Mouse (Mus musculus) hematopoietic multipotent progenitor cell, adult 10-12 weeks (in vitro differentiated cells): Measurements from ENCODE around the gene Prrx2. TPM values are rescaled to one million over a fixed set of nuclear protein-coding genes. Genes with fewer than 3 reads are reported as not detected.

Experiments used
- polyA plus RNA-seq: library from polyadenylated mRNA; stranded (reverse); fragments of >175 nt; gene quantifications from 2 replicates; pipeline ENCODE4 v1.2.3, GENCODE M21; 2012; ENCODE audit warnings: low replicate concordance

Gene Prrx2
- 0.46 TPM in 1 of 2 replicates, not detected in the other for polyA plus RNA-seq

DNA sequence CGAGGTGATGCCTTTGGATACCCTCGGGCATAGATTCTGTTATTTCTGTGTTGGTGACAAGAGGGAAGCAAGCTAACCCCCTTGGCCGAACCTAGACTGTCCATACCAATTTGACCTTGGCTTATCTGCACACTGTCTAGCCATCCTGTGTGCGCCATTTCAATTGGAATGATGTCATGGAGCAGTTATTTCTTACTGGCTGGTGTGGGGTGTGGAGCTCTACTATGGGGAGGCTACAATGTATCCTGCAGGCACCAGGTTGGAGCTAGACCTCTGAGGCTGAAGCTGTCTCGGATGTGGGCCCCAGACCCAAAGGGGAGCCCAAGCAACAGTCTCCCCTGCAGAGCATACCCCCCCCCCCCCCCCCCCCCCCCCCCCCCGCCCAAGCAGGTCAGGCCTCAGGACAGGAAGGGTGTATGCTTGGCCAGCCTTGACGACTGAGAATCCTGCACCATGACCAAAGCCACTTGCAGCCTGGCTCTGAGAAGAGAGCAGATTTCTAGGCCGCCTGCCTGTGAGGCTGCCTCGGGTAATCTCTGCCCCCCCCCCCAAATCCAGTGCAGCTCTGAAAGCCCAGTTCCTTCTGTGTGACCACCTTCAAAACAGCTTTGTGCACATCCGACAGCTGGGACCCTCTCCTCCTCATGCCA lies at the start of gene Prrx2:
Gene Prrx2 (plus strand): TSS at position 600 of the 650 bp plus-strand sequence.

GRCm38 (mm10) chr2:30803604-30804003 lies 31.2 kb upstream of the Prrx2 start, which contains the start of gene 1700001O22Rik:
Gene 1700001O22Rik, minus strand, starts transcription at chr2:30803661.

GRCm38 (mm10) chr2:30807648-30808295 lies 27.0 kb upstream of the Prrx2 start, which contains the start of gene Ntmt1:
Gene Ntmt1, plus strand, starts transcription at chr2:30807826.

GRCm38 (mm10) chr2:30830283-30830795 lies 4.4 kb upstream of the Prrx2 start, which contains the start of gene Asb6:
Gene Asb6, minus strand, starts transcription at chr2:30830333.

DNA sequence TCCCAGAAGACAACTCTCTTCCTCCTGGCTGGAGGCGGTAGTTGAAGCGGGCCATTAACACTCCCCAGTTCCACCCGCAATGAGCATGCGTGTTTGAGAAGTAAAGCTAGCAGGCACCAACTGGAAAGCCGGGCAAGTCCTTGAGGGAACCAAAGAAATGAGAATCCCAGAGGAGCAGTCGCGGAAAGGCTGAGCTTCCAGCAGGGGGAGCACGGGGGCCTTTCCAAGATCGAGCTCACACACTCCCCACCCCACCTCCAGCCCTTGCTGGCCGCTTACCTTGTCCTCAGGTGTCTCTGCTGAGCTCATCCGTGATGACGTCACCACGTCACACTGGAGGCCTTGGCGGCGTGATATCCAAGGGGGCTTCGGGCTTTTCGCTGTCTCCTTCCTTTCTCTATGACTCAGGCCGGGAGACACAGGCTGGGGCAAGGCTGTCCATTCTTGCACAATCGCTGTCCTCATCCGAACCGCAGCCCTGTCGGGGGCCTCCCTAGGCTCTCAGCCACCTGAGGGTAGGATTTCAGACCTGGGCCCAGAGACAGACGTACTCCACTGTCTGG lies 94.8 kb downstream of the Prrx2 start, which contains the start of gene Ptges:
Gene Ptges (minus strand): TSS at position 381 of the 563 bp plus-strand sequence.

Other genes starting within 250 kb of the Prrx2 start
- gene Cstad, start 239.9 kb upstream of the Prrx2 start, polyA plus RNA-seq: 0.87 and 1.2 TPM in 2 replicates
- gene 1700001O22Rik, start 31.3 kb upstream of the Prrx2 start, polyA plus RNA-seq: 1.5 and 4.6 TPM in 2 replicates
- 17.3 and 19.7 TPM in 2 replicates for gene Ntmt1, start 27.1 kb upstream of the Prrx2 start, polyA plus RNA-seq
- gene Asb6, start 4.6 kb upstream of the Prrx2 start, polyA plus RNA-seq: 32.8 and 58.8 TPM in 2 replicates
- gene Ptges, start 94.9 kb downstream of the Prrx2 start, polyA plus RNA-seq: 0.08 and 0.82 TPM in 2 replicates
- gene Tor1b, start 118.0 kb downstream of the Prrx2 start, polyA plus RNA-seq: 24.2 and 45.0 TPM in 2 replicates
- 104 and 174 TPM in 2 replicates for gene Tor1a, start 133.0 kb downstream of the Prrx2 start, polyA plus RNA-seq
- gene BC005624, start 147.2 kb downstream of the Prrx2 start, polyA plus RNA-seq: 7.9 and 25.7 TPM in 2 replicates
- gene Usp20, start 147.3 kb downstream of the Prrx2 start, polyA plus RNA-seq: 9.3 and 25.8 TPM in 2 replicates